Mouse (Mus musculus) kidney, postnatal 0 days (tissue): ENCODE results near the gene Prkce. TPM values are rescaled to one million over a fixed set of nuclear protein-coding genes. Genes with fewer than 3 reads are reported as not detected.
A peak's percentile ranks its signal among the peaks of the same experiment; 100 is the strongest.

Experiments
- ATAC-seq: fragments of 200-750 bp; cut with Nextera tagmentation; replicated peaks from 2 replicates; pipeline ENCODE4 v1.8.0; 2017; ENCODE audit warnings: low read depth, moderate number of reproducible peaks, moderate TSS enrichment, moderate library complexity; ENCODE audit not compliant: low FRiP score
- DNase-seq: peaks from one replicate; pipeline ENCODE4 v3.0.0-alpha.2; 2016; ENCODE audit warnings: low spot score
- H3K27ac ChIP-seq: fragments of 300-500 bp; sonication (generic); 2 replicates; pipeline ENCODE4 v1.5.1; 2014; ENCODE audit warnings: mild to moderate bottlenecking
- H3K27me3 ChIP-seq: fragments of 300-500 bp; sonication (generic); 2 replicates; pipeline ENCODE4 v1.6.1; 2014; ENCODE audit warnings: low read length, mixed read lengths; ENCODE audit not compliant: insufficient read depth
- H3K36me3 ChIP-seq: fragments of 300-500 bp; sonication (generic); 2 replicates; pipeline ENCODE4 v1.6.1; 2014; ENCODE audit warnings: low read length, mixed read lengths; ENCODE audit not compliant: insufficient read depth
- H3K4me1 ChIP-seq: fragments of 300-500 bp; sonication (generic); replicated peaks from 2 replicates; pipeline ENCODE4 v1.6.1; 2014; ENCODE audit warnings: antibody characterized with exemption, low read length, mixed read lengths; ENCODE audit not compliant: insufficient read depth
- H3K4me2 ChIP-seq: fragments of 300-500 bp; sonication (generic); 2 replicates; pipeline ENCODE4 v1.6.1; 2014; ENCODE audit warnings: mild to moderate bottlenecking, low read length, moderate library complexity, mixed read lengths
- H3K4me3 ChIP-seq: fragments of 300-500 bp; sonication (generic); replicated peaks from 2 replicates; pipeline ENCODE4 v1.5.1; 2014; ENCODE audit warnings: low read depth, low read length
- H3K9ac ChIP-seq: fragments of 300-500 bp; sonication (generic); 2 replicates; pipeline ENCODE4 v1.6.1; 2014; ENCODE audit warnings: low read depth, low read length
- H3K9me3 ChIP-seq: fragments of 300-500 bp; sonication (generic); replicated peaks from 2 replicates; pipeline ENCODE4 v1.6.1; 2016; ENCODE audit warnings: low read length, inconsistent platforms, mixed read lengths
- CTCF ChIP-seq: IDR thresholded peaks from 2 replicates; pipeline ENCODE4 v1.5.1; 2016; ENCODE audit warnings: antibody characterized with exemption, low read depth, mild to moderate bottlenecking, moderate library complexity
- WGBS: fragments of 180-500 bp; shearing (Covaris S2); extraction: QIAGEN DNeasy Blood & Tissue Kit; methylation state at CpG from one replicate; pipeline ENCODE4 v1.1.7; 2014; 5-methylcytosine and 5-hydroxymethylcytosine counted together
- polyA plus RNA-seq: library from polyadenylated mRNA; unstranded; fragments of >200 nt; fragmentation: Nextera tagmentation; extraction: Ambion mirVana; gene quantifications from 2 replicates; pipeline ENCODE4 v1.2.1, GENCODE M21; 2015

Prkce gene
- polyA plus RNA-seq, 1 experiment from 2014 or later, result 6.0 TPM

DNA sequence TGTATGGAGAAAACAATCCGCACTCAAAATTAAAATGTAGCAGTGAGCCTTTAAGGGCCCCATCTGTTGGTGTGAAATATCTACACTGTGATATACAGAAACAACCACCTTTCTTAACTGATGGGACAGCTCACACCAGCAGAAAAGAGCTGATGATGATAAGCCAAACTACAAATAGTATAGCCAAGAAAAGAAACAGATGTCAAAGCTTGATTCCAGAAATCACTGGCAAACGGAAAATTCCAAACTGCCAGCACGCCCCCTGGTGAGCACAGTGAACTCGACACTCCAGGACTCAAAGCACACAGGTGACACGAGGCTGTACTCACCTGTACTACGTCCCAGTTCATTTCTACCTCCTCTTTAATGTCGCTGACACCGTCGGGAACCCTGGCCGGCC lies 31.8 kb upstream of the Prkce start:
- H3K36me3 ChIP-seq, result peaks cover 37% of the 10 kb centered on the region; the same call in 1 of the 2 replicates
- H3K27me3 ChIP-seq, result no peaks in the 10 kb centered on the region
- ATAC-seq, result no peak

DNA sequence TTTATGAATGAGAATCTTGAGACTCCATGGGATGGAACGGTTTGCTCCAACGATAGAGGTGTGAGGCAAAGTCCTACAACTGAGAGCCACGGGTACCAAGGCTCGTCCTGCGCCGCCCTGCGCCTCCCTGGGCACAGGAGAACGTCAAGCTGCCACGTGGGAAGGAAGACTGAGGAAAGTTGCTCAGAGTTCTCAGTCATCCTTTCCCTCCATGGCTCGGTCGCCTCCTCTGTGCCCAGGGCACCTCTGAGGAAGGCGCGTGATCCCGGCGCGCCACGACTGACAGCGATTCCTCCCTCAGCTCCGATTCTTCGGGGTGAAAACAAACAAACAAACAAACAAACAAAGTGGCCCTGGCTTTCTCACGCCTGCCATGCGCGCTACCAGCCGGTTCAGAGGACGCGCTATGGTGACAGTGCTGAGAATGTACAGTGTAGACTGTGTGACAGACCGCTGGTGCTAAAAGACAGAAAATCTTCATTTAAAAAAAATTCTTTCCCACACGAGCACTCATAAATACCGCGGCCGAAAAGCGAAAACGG lies 23.0 kb upstream of the Prkce start:
- peak overlapping the region; percentile 60 for H3K9ac ChIP-seq
- peak overlapping the region; percentile 82 for H3K4me2 ChIP-seq
- no peak for DNase-seq
- H3K27me3 ChIP-seq, result no peaks in the 10 kb centered on the region
- 0 out of 2 replicates have a peak, but pooled peaks cover 14% of the 10 kb centered on the region for H3K36me3 ChIP-seq
- ATAC-seq, result peak; percentile 78
- H3K27ac ChIP-seq, result peak overlapping the region; percentile 70
- no peaks in the 10 kb centered on the region for H3K9me3 ChIP-seq
- H3K4me3 ChIP-seq, result peak overlapping the region; percentile 78
- TF ChIP-seq CTCF, result no peak
- under 1% methylated on average over 33 of the region's 33 CpGs for WGBS
- H3K4me1 ChIP-seq, result peaks cover 14% of the 10 kb centered on the region; the same call in 1 of the 2 replicates

More for the DNA sequence above, 31.8 kb upstream of the Prkce start:
- H3K9ac ChIP-seq, result no peak overlapping the region
- WGBS, result 84% methylated on average over 10 of the region's 10 CpGs
- DNase-seq, result no peak
- H3K4me1 ChIP-seq, result no peaks in the 10 kb centered on the region
- H3K4me3 ChIP-seq, result no peak overlapping the region
- peak; percentile 31; the same call in 1 of the 2 replicates for TF ChIP-seq CTCF
- H3K9me3 ChIP-seq, result no peaks in the 10 kb centered on the region
- H3K4me2 ChIP-seq, result no peak overlapping the region
- no peak overlapping the region for H3K27ac ChIP-seq

DNA sequence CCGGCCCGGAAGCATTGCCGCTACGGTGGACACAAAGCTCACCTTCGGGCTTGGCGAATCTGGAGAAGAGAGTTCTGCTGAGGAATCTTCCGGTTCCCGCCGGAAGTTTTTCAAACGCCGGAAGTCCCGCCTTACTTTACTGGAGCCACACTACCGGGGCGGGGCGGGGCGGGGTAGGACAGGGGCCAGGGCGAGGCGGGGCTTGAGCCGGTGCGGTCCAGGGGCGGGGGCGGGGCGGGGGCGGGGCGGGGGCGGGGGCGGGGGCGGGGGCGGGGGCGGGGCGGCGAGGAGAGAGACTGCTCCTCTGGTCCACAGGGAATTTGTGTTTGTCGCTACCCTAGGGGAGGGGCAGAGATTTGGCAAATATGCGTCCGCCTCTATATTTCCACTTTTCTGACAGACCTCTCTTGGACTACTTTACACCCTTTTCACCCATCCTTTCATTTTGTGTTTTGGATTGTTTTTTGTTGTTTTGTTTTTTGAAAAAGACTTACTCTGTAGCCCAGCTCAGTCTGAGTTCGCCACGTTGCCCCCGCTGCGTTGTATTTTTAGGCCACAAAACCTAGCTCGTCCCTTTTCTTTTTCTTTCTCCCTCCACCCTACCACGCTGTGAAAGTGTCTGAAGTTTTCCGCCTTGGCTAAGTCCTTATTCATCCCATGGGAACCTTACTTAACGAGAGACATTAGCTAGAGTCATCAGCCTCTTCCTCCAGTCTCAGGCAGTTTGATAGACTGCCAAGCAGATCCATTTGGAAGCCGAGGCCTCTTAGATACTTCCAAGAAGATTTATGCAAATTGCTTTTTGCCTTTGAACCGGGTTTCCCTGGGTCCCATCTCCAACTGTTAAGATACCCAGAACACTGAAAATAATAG lies 22.3 kb upstream of the Prkce start, which contains the start of gene Srbd1:
Gene Srbd1 (minus strand): TSS at position 97 of the 873 bp plus-strand sequence.
- no peaks in the 10 kb centered on the region for H3K9me3 ChIP-seq
- no peaks in the 10 kb centered on the region for H3K27me3 ChIP-seq
- H3K4me2 ChIP-seq, result peak within 1 kb of the TSS; percentile 82
- DNase-seq (peak; percentile 93), ATAC-seq (peak; percentile 92)
- 0 out of 2 replicates have a peak, but pooled peaks cover 9% of the 10 kb centered on the region for H3K36me3 ChIP-seq
- H3K4me3 ChIP-seq, result peak within 1 kb of the TSS; percentile 78
- H3K4me1 ChIP-seq, result peaks cover 14% of the 10 kb centered on the region; the same call in 1 of the 2 replicates
- under 1% methylated on average over 31 of the region's 45 CpGs for WGBS
- H3K27ac ChIP-seq, result peak within 1 kb of the TSS; percentile 80
- H3K9ac ChIP-seq, result peak within 1 kb of the TSS; percentile 60
- no peak for TF ChIP-seq CTCF

DNA sequence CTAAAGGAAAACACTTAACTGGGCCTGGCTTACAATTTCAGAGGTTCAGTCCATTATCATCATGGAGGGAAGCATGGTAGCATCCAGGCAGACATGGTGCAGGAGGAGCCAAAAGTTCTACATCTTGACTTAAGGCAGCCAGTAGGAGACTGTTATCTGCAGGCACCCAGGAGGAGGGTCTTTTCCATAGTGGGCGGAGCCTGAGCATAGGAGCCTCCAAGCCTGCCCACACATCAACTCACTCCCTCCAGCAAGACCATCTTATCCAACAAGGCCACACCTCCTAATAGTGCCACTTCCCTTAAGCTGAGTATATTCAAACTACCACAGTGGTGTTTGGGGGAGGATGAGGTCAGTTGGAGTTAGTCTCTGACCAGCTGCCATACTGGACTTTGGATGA lies 17.9 kb upstream of the Prkce start:
- Histone ChIP-seq H3K4me2 (no peak overlapping the region), H3K9ac (no peak overlapping the region), H3K9me3 (no peaks in the 10 kb centered on the region), H3K27ac (no peak overlapping the region), H3K4me1 (0 out of 2 replicates have a peak, but pooled peaks cover 3% of the 10 kb centered on the region), H3K4me3 (no peak overlapping the region), H3K27me3 (no peaks in the 10 kb centered on the region), H3K36me3 (no peaks in the 10 kb centered on the region)
- no peak for ATAC-seq
- TF ChIP-seq CTCF, result no peak
- no peak for DNase-seq
- 89% methylated on average over 1 of the region's 1 CpGs for WGBS

DNA sequence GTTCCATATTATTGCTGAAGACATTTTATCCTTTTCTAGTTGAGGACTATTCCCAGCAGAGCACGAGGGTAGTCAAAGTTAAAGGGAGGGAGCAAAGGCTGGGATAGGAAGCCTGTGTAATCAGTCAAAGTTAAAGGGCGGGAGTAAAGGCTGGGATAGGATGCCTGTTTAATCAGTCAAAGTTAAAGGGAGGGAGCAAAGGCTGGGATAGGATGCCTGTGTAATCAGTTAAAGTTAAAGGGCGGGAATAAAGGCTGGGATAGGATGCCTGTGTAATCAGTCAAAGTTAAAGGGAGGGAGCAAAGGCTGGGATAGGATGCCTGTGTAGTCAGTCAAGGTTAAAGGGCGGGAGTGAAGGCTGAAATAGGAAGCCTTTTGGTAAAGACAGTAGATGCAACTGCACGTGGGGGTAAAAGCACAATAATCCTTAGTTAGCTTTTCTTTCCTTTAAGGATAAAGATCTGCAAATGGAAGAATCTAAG lies 16.7 kb upstream of the Prkce start:
- DNase-seq, result peak; percentile 96
- H3K4me2 ChIP-seq, result no peak overlapping the region
- H3K27me3 ChIP-seq, result no peaks in the 10 kb centered on the region
- H3K4me1 ChIP-seq, result 0 out of 2 replicates have a peak, but pooled peaks cover 2% of the 10 kb centered on the region
- H3K9me3 ChIP-seq, result no peaks in the 10 kb centered on the region
- TF ChIP-seq CTCF, result no peak
- H3K27ac ChIP-seq, result no peak overlapping the region
- ATAC-seq, result peak; percentile 95
- H3K9ac ChIP-seq, result no peak overlapping the region
- WGBS, result 10% methylated on average over 5 of the region's 5 CpGs
- no peak overlapping the region for H3K4me3 ChIP-seq
- no peaks in the 10 kb centered on the region for H3K36me3 ChIP-seq

DNA sequence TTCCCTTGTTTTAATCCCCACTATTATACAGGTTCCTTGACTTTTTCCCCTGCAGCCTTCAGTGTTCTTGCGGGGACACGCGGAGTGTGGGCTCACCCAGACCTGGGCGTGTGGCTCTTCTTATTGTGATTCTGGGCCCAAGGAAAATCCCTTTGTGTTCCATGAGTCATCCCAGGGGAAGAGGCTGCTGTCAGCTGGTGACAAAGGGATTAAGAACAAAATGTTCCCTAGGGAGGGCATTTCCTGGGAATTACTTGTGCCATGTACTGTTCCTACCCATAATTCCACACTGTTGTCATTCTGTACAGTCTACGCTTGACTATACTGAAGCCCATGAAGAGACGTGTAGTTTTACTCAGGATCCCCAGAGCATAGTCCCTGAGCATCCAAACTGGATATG lies 10.6 kb upstream of the Prkce start:
- Histone ChIP-seq H3K4me2 (no peak overlapping the region), H3K27me3 (no peaks in the 10 kb centered on the region), H3K4me3 (no peak overlapping the region), H3K4me1 (no peaks in the 10 kb centered on the region), H3K9me3 (no peaks in the 10 kb centered on the region), H3K9ac (no peak overlapping the region), H3K27ac (no peak overlapping the region), H3K36me3 (no peaks in the 10 kb centered on the region)
- 82% methylated on average over 6 of the region's 6 CpGs for WGBS
- ATAC-seq, result no peak
- TF ChIP-seq CTCF, result no peak
- no peak for DNase-seq
